Mouse (Mus musculus): ENCODE measurements around the gene Cfap126.

The Cfap126 gene

DNA sequence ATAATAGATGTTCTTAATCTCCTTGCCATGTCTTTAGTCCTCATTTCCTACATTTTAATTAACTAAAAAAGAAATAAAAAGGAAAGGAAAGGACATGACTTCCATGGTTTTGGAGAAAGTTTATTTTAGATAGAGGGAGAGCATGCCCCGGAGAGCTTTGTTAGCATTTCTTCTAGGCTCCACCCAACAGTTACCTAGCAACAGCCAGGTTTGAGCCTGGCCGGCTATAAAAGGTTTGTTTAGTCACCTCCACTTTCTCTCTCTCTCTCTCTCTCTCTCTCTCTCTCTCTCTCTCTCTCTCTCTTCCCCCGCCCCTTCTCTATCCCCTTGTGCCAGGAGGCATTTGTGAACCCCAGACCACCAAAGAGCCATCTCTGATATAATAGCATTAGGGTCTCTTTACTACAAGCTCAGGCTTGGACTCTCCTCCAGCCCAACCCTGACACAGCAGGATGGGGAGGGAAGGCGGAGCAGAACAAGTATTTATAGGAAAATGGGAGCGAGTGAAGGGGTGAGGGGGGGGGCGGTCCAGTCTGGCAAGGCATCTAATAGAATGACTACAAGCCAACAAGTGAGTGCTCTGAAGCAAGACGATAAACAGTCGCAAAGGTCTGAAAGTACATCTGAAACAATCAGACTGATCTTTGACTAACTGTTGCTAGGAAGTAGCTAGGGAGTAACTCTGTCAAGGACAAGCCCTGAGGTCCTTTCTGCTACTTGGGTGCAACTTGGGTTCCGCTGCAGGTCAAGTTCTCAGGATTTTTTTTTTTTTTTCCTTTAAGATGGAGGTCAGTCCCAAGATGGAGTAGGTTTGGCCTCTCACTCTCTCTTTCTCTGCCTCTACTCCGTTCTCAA is 17.4 kb upstream of the Cfap126 start:
- peak; percentile 66 for DNase-seq (ENCODE audit: low spot score)

DNA sequence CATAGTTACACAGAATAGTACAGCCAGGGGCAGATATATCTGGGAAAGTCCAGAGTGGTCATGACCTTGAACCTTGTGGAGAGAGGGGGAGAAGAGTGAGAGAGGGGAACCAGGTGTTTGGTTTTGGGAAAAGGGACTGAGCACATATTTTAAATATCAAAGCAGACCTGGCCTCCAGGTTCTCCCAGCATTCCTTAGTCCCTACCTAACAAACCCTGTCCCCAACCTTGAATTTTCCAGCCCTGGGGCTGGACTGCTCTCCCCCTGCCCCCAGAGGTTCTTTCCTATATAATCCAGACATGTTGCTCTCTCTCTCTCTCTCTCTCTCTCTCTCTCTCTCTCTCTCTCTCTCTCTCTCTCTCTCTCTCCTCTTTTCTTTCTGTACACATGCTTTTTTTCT is 16.6 kb upstream of the Cfap126 start:
- no peak for DNase-seq (ENCODE audit: low spot score)

DNA sequence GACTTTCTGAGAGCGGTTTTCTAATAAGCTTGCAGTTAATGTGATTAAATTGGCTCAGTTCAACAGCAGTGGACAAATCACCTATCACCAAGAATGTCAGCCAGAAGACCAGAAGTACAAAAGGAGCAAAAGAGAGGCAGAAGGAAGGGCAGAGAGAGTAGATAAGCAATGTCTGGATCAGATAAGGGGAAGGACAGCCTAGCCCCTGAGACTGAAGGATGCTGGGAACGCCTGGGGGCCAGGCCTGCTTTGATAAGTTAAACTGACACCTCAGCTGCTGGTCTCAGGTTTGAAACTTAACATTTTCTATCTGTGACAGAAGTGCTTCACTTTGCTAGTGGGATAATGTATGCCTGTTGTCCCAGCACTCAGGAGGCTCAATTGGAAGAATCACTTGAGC is 16.1 kb upstream of the Cfap126 start:
- peak; percentile 42 for DNase-seq (ENCODE audit: low spot score)

DNA sequence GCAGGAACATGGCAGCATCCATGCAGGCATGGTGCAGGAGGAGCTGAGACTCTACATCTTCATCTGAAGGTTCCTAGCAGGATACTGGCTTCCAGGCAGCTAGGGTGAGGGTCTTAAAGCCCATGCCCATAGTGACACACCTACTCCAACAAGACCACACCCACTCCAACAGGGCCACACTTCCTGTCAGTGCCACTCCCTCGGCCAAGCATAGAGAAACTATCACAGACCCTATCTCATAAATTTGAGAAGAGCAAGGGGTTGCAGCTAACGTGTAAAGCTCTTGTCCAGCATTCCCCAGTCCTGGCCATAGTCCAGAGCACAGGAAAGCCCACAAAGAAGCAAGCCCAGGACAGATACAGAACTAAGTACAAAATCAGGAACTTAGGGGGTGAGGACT is 12.7 kb upstream of the Cfap126 start:
- DNase-seq (ENCODE audit: low spot score): no peak

DNA sequence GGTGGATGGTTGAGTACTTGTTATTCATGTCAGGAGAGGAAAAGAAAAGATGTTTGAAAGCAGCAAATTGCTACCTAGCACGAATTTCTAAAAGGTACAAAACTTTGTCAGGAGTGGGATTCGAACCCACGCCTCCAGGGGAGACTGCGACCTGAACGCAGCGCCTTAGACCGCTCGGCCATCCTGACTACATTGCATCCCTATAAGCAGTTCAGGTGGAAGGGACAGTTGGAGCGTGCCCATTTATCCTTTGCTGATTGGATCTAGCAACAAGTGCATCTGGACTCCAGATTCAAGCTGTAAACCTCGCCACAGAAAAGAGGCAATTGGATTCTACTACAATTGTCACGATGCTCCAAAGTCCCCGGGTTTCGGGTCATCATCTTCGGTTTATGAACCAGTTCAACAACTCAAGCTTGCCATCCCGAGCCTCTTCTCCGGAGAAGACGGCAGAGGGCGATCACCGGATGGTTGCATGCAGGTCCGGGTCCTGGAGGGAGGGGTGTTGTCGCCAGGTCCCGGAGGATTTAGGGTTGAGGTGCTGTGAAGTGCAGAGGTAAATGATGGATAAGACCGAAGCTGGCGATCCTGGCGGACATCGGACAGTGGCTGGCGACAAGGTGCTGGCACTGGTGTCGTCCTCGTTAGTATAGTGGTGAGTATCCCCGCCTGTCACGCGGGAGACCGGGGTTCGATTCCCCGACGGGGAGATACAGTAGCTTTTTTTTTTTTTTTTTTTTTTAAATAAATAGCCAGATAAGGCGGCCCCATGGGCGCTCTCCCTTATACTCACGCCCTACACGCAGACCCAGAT is 11.8 kb upstream of the Cfap126 start:
- peak; percentile 90 for DNase-seq (ENCODE audit: low spot score)

DNA sequence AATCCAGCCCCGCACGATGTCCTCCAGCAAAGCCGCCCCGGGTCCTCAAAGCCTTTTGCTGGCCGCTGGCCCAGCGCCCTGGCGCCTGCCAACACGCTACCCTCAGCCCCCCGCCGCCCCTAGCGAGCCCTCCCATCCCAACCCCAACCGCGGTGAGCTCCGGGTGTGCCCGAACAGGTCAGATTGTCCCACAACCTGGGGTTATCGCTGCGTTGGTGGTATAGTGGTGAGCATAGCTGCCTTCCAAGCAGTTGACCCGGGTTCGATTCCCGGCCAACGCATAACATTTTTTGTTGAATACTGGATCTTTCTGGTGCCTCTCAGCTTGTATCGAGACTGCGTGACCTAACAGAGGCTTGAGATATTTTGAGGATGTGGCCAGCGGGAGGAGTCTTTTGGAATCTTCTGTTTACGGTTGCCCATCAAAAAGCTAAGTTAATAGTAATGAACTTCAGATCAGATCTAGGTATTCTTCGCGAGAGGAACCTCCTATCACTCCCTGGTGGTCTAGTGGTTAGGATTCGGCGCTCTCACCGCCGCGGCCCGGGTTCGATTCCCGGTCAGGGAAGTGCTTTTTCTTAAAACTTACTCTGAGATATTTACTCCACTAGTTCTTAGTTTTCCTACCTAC is 11.1 kb upstream of the Cfap126 start:
- DNase-seq (ENCODE audit: low spot score): peak; percentile 94

DNA sequence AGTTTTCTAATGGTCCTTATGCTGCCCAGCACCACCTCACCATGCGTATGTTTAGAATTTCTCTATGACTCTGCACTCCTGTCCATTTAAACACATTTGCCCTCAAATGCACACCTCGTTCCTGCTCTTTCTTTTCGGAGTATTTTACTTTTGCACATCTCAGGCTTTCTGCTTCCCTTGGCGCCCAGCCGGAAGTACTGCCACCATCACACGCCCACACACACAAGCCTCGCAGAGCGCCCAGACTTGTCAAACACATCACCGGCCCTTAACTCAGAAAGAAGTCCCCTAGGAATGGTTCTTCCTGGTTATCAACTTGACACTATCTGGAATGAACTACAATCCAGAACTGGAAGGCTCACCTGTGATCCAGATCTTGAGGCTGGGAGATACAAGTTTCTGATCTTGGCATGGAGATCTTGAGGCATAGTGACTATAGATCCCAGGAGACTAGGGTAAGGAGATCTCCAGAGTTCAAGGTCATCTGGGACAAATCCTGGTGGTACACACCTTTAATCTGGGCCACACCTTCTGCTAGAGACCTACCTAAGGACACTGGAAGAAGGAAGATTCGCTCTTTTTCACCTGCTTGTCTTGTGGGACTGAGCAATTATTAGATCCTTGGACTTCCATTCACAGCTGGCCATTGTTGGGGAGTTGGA is 10.4 kb upstream of the Cfap126 start:
- DNase-seq (ENCODE audit: low spot score): no peak

DNA sequence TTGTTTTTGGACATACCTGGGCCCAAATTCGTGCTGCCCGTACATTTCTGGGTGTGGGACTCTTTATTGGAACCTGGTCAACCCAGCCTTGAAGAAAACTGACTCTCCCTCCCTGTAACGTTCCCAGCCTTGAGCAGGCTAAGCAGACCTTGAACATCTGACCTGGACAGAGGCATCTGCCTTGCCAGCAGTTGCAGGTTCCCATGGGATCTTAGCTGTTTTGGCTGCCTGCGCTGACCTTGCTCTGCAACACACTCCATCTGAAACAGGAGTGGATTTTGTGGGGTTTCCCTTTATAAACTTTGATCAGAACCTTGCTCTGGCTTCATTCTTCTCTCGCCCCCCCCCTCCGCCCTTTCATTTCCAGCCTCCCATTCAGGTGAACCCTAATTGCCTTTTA is 8.5 kb upstream of the Cfap126 start:
- no peak for DNase-seq (ENCODE audit: low spot score)

DNA sequence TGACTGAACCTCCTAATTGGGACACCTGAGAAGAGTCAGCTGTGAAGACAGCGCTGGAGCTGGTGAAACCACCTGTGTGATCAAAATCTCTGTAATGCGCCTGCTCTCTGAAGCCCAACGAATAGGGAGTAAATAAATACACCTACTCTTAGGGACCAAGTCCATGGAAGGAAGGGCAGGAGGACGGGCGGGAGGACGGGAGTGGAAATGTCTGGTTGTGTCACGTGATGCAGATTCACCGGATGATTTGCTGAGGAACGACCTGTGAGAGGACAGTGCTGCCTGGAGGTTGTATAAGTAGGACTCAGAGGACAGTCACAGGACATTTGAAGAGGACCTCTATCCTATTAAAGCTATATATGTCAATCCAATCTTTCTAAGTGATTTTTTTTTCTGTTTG is 4.1 kb upstream of the Cfap126 start:
- DNase-seq (ENCODE audit: low spot score): peak; percentile 78

DNA sequence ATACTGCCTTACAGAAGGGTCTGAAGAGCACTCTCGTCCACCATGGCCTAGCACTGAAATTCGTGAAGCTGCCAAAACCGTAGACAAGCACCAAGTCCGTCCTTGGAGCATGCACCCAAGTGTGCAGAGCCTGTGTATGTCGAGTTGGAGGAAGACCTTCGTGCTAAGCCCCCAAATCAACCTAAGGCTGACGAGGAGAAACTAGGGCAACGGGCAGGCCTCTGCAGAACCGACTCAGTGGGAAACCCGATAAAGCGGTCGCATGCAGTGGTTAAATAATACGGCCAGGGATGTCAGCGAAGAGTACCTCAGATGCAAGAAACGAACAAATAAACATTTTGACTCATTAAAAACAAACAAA is 3.1 kb upstream of the Cfap126 start:
- no peak for DNase-seq (ENCODE audit: low spot score)

DNA sequence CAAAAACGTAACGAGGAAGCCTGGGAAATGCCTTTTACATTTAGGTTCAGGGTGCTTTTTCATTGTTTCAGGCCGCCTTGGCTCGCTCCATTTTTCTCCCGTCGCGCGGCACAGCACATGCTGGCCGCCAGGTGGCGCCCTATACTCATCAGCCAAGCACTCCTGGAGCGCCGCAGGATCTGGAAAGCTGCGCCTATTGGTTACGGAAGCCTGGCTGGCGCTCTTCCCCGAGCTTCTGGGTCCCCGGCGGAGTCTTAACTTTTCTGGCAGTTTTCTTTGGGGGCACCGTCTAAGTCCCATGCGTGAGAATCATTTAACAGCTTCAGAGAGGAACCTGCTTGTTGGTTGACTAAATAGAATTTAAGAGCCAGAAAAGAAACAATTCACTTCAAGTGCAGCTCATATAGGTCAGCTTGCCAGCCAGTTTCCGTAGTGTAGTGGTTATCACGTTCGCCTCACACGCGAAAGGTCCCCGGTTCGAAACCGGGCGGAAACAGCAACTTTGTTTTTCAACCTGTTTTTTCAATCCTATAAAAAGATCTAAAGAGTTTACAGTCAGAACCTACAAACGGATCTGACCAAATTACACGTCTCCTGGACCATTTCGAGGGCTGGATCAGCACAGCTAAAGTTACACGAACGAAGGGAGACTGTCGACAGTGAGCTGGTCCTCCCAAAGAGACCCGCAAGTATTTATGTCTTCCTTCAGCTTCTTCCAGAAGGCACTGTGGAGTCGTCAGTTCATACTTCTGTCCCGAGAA is 2.5 kb upstream of the Cfap126 start:
- peak; percentile 93 for DNase-seq (ENCODE audit: low spot score)

DNA sequence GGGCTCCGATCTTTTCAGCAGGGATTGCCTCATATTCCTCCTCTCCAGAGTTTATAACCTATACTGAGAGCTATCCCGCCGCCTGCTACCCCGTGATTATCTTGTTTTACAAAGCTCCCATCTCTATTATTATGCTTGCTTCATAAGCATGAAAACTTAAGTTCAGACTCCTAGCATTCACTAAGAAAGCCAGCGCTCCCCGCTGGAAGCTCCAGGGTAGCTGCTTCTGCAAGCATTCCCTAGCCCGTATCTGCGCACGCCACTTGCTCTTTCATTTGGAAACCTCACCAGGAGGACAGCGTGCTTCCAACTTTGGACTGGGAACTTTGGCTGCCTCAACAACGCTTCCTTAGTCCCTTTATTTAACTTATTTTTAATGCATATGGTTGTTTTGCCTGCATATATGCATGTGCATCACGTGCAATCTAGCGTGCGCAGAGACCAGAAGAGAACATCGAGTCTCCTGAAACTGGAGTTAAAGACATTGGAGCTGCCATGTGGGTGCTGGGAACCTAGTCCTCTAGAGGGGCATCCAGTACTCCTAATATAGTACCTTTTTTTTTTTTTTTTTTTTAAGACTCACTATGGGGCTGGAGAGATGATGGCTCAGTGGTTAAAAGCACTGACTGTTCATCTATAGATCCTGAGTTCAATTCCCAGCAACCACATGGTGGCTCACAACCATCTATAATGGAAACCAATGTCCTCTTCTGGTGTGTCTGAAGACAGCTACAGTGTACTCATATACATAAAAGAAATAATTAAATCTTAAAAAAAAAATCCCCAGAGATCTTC is 1.7 kb upstream of the Cfap126 start:
- DNase-seq (ENCODE audit: low spot score): peak; percentile 80

DNA sequence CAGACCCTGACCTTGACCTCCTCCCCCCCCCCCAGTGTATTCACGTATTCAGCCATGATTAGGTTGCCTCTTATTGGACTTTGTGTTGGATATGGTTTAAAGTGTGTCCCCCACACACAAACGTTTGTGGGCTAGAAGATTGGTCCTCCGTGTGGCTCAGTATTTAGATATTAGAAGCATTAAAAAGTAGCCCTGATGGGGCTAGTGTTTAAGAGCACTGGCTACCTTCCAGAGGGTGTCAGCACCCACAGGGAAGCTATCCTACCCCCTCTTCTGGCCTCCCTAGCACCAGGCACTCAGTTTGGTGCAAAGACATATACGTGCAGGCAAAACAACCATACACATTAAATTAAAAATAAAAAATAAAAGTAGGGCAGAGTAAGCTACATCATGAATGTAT is 732 bp upstream of the Cfap126 start:
- no peak for DNase-seq (ENCODE audit: low spot score)

DNA sequence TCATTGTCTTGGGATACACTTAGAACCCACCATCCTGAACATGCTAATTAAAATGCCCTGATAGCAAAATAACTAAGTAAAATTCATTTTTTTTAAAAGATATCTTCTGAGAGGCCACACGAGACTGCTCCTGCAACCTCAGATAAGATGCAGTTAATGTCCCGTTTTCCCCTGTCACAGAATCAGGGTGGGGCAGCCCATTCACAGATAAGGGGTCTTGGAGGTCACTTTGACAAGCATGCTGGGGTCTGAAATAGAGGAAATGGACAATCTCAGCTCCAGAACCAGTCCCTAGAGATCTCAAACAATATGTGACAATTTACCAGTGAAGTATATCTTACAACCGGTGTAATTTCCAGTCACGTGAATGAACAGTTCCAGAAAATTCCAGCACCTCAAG is 2.6 kb downstream of the Cfap126 start:
- DNase-seq (ENCODE audit: low spot score): no peak

DNA sequence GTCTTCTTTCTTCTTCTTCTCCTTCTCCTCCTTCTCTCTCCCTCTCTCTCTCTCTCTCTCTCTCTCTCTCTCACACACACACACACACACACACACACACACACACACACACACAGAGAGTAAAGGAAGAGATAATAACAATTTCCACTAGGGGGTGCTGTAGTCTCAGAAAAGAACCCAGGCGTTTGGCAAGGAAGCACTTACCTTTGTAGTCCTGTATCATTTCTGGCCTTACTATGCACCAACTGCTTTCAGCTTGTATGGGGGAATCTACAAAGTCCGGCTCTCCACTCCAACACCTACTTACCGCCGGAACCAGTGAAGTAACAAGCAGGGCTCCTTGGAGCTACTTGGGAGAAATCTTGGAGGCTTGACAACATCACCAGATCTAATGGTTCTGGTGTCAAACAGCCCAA is 4.6 kb downstream of the Cfap126 start:
- peak; percentile 68 for DNase-seq (ENCODE audit: low spot score)

DNA sequence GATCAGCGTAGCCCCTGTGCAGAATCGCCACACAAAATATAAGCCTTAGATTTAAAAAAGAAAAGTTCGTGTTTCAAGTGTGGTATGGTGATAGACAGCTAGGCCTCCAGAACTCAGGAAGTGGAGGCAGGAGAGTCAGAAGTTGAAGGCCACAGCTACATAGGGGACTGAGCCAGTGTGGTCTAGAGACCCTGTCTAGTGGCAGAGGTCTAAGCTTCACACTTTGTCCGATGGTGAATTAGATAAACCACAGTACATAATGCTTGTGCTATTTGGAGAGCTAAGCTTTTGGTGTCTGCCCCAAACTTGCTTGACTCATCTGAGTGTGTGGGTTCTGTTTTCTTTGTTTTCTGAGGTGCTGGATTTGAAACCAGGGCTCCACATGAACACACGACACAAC is 5.3 kb downstream of the Cfap126 start:
- no peak for DNase-seq (ENCODE audit: low spot score)

DNA sequence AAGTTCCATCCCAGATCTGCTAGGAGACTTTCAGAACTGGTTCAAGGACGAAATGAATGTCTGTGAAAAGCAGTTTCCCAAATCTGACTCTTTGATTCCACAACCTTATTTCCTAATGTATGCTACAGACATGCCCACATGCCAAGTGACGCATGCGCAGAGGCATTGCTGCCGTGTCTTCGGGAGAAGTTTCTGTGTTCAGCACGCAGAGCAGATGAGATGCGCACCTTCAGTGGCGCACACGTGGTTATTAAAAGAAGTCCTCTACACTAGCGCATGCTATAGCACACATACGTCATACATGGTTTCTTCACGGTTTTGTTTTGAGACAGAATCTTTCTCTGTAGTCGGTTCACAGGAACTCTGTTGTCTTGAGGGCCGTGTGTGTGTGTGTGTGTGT is 5.7 kb downstream of the Cfap126 start:
- DNase-seq (ENCODE audit: low spot score): no peak

DNA sequence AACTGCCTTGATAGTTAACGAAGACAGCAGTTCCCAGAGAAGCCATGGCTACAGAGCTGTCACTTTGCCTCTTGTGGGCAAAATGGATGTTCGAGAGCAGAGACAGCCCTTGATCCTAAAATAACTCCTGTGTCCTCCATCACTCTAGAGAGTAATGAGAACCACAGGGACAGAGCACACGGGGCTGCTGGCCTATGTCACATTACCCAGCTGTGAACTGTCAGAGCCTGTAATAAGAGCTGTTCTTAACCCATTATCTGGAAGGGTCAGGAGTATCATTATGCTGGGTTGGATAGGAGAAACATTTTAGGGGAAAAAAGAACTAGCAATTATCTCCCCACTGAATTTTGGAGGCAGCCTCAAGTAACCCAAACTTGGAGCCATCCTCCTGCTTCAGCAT is 7.2 kb downstream of the Cfap126 start:
- DNase-seq (ENCODE audit: low spot score): no peak

DNA sequence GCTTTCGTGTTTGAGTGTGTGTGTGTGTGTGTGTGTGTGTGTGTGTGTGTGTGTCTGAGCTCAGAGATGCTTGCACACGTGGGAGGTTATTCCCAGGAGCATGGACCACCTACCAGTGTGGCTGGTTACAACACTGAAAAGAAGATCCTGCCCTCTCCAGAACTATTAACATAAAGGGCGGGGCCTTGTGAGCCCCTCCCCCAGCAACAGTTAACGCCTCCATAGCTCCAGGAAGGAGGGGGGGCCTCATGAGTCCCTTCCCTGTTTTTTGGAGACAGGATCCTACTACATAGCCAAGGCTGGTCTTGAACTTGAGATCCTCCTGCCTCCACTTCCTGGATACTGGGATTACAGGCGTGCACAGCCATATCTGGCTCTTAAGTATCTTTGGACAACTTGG is 8.1 kb downstream of the Cfap126 start:
- DNase-seq (ENCODE audit: low spot score): no peak

DNA sequence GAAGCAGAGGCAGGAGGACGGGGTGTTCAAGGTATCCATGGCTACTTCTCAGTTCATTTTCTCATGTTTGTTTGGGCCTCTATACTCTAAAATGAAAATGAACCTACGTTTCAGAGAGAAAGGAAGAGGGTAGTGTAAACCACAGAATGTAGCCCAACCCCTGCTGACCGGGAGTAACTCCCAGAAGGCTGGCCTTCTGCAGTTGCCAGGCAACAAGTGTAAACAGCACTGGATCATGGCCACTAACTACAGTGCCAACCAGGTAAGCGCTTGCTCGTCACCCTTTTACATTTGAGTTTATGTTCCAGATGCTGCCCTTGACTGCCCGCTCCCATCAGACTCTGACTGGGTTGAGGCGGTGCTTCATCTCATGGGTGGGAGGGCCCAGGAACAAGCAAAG is 9.2 kb downstream of the Cfap126 start:
- peak; percentile 41 for DNase-seq (ENCODE audit: low spot score)

DNA sequence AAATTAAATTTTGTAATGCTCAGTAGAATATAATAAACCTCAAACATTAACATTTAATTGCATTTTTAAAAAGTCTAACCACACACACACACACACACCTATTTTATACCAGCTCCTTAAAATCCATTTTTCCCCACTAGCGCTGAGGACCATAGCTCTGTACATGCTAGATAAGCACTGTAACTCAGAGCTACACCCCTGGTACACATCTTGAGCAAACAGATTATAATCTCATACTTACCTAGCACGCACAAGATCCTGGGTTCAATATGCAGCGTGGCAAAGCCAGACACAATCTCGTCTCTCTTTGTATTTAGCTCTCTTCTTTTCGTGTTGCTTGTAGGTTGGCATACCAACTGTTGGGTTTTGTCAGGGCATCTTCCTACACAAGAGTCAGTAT is 10.7 kb downstream of the Cfap126 start:
- no peak for DNase-seq (ENCODE audit: low spot score)

Data from yolk sac, embryonic 10.5 days (tissue).